Mouse (Mus musculus) MEL (cell line): ENCODE results near the gene Sobp. TPM values are rescaled to one million over a fixed set of nuclear protein-coding genes. Genes with fewer than 3 reads are reported as not detected.

Source experiments
- DNase-seq: peaks from one replicate; pipeline ENCODE4 v3.0.0; 2011; ENCODE audit warnings: low read depth, low spot score
- H3K27ac ChIP-seq: 2 replicates; pipeline ENCODE4 v1.5.1; 2012; ENCODE audit warnings: low read depth, mild to moderate bottlenecking, control low read depth, low read length, moderate library complexity; ENCODE audit not compliant: control insufficient read depth
- H3K27me3 ChIP-seq, 2 experiments: fragments of 150-350 bp in 1 of 2; sonication (generic) in 1 of 2; 2 replicates each; pipeline ENCODE4 v1.6.1; 2012; ENCODE audit warnings: low read length in 2 of 2, mild to moderate bottlenecking in 2 of 2, improper control_type of control experiment in 1 of 2, moderate library complexity in 1 of 2; ENCODE audit not compliant: insufficient read depth in 2 of 2, control insufficient read depth in 1 of 2
- H3K36me3 ChIP-seq, 2 experiments: 2 replicates each; pipeline ENCODE4 v1.6.1; 2012 to 2014; ENCODE audit warnings: low read length in 2 of 2, improper control_type of control experiment in 1 of 2, inconsistent platforms in 1 of 2, mild to moderate bottlenecking in 1 of 2; ENCODE audit not compliant: insufficient read depth in 2 of 2, control insufficient read depth in 1 of 2
- H3K4me1 ChIP-seq, 2 experiments: fragments of 150-350 bp in 1 of 2; sonication (generic) in 1 of 2; 2 replicates each; pipeline ENCODE4 v1.6.1; 2012; ENCODE audit warnings: low read length in 2 of 2, improper control_type of control experiment in 1 of 2, mild to moderate bottlenecking in 1 of 2; ENCODE audit not compliant: insufficient read depth in 2 of 2, control insufficient read depth in 1 of 2
- H3K4me3 ChIP-seq, 2 experiments: fragments of 150-350 bp in 1 of 2; sonication (generic) in 1 of 2; 2 replicates each; pipeline ENCODE4 v1.5.1; 2012; ENCODE audit warnings: low read depth in 2 of 2, low read length in 2 of 2, mild to moderate bottlenecking in 2 of 2, moderate library complexity in 2 of 2, control low read depth in 1 of 2, improper control_type of control experiment in 1 of 2; ENCODE audit not compliant: control insufficient read depth in 1 of 2, insufficient read depth in 1 of 2
- H3K79me2 ChIP-seq: 2 replicates; pipeline ENCODE4 v1.6.1; 2012; ENCODE audit warnings: mild to moderate bottlenecking, low read length, moderate library complexity; ENCODE audit not compliant: control insufficient read depth, poor library complexity, insufficient read depth
- H3K9ac ChIP-seq: 2 replicates; pipeline ENCODE4 v1.6.1; 2012; ENCODE audit warnings: low read depth, mild to moderate bottlenecking, control low read depth, low read length, moderate library complexity; ENCODE audit not compliant: control insufficient read depth, poor library complexity, severe bottlenecking
- H3K9me3 ChIP-seq: fragments of 150-350 bp; sonication (generic); replicated peaks from 2 replicates; pipeline ENCODE4 v1.6.1; 2012; ENCODE audit warnings: mild to moderate bottlenecking, low read length, improper control_type of control experiment, moderate library complexity; ENCODE audit not compliant: insufficient read depth
- BHLHE40 ChIP-seq: IDR thresholded peaks from 2 replicates; pipeline ENCODE4 v1.6.1; 2012; ENCODE audit warnings: low read depth, mild to moderate bottlenecking, inconsistent platforms, low read length, improper control_type of control experiment, borderline replicate concordance
- CHD1 ChIP-seq: IDR thresholded peaks from 2 replicates; pipeline ENCODE4 v1.6.1; 2012; ENCODE audit warnings: low read depth, mild to moderate bottlenecking, inconsistent platforms, low read length, improper control_type of control experiment
- CHD2 ChIP-seq: IDR thresholded peaks from 2 replicates; pipeline ENCODE4 v1.6.1; 2011; ENCODE audit warnings: low read length, improper control_type of control experiment
- CTCF ChIP-seq, 3 experiments: IDR thresholded peaks in 2 of 3; conservative IDR thresholded peaks in 1 of 3; 2 replicates each; pipeline ENCODE4 v1.5.1; 2011 to 2012; ENCODE audit warnings: low read length in 3 of 3, low read depth in 2 of 3, mild to moderate bottlenecking in 2 of 3, improper control_type of control experiment in 1 of 3, inconsistent platforms in 1 of 3, mixed read lengths in 1 of 3, moderate library complexity in 1 of 3; ENCODE audit not compliant: control insufficient read depth in 1 of 3, insufficient read depth in 1 of 3, poor library complexity in 1 of 3, severe bottlenecking in 1 of 3
- E2F4 ChIP-seq: IDR thresholded peaks from 2 replicates; pipeline ENCODE4 v1.6.1; 2011; ENCODE audit warnings: low read depth, low read length, improper control_type of control experiment, borderline replicate concordance
- ELF1 ChIP-seq: IDR thresholded peaks from 2 replicates; pipeline ENCODE4 v1.6.1; 2014; ENCODE audit warnings: low read depth, mild to moderate bottlenecking, inconsistent platforms, low read length, improper control_type of control experiment, moderate library complexity
- ETS1 ChIP-seq: IDR thresholded peaks from 2 replicates; pipeline ENCODE4 v1.6.1; 2012; ENCODE audit warnings: low read depth, mild to moderate bottlenecking, inconsistent platforms, low read length, improper control_type of control experiment, moderate library complexity
- JUND ChIP-seq: IDR thresholded peaks from 2 replicates; pipeline ENCODE4 v1.6.1; 2011; ENCODE audit warnings: low read depth, mild to moderate bottlenecking, improper control_type of control experiment, low read length
- MAFK ChIP-seq: IDR thresholded peaks from 2 replicates; pipeline ENCODE4 v1.6.1; 2011; ENCODE audit warnings: low read depth, mild to moderate bottlenecking, low read length, improper control_type of control experiment, borderline replicate concordance
- MAZ ChIP-seq: IDR thresholded peaks from 2 replicates; pipeline ENCODE4 v1.6.1; 2012; ENCODE audit warnings: low read depth, mild to moderate bottlenecking, inconsistent platforms, low read length, improper control_type of control experiment
- MEF2A ChIP-seq: IDR thresholded peaks from 2 replicates; pipeline ENCODE4 v1.6.1; 2014; ENCODE audit warnings: low read depth, mild to moderate bottlenecking, inconsistent platforms, low read length, improper control_type of control experiment; ENCODE audit not compliant: poor library complexity, insufficient replicate concordance, severe bottlenecking; ENCODE audit errors: extremely low read depth
- MXI1 ChIP-seq: IDR thresholded peaks from 2 replicates; pipeline ENCODE4 v1.6.1; 2011; ENCODE audit warnings: mild to moderate bottlenecking, low read depth, low read length, improper control_type of control experiment
- MYB ChIP-seq: IDR thresholded peaks from 2 replicates; pipeline ENCODE4 v1.6.1; 2011; ENCODE audit warnings: mild to moderate bottlenecking, low read depth, low read length, improper control_type of control experiment
- MYC ChIP-seq: IDR thresholded peaks from 2 replicates; pipeline ENCODE4 v1.6.1; 2011; ENCODE audit warnings: low read depth, mild to moderate bottlenecking, low read length, improper control_type of control experiment, moderate library complexity
- NELFE ChIP-seq: IDR thresholded peaks from 2 replicates; pipeline ENCODE4 v1.6.1; 2011; ENCODE audit warnings: low read depth, low read length, improper control_type of control experiment
- NRF1 ChIP-seq: IDR thresholded peaks from 2 replicates; pipeline ENCODE4 v1.6.1; 2014; ENCODE audit warnings: low read depth, mild to moderate bottlenecking, inconsistent platforms, low read length, improper control_type of control experiment, moderate library complexity; ENCODE audit not compliant: poor library complexity, insufficient read depth, severe bottlenecking
- POLR2A ChIP-seq, 2 experiments: IDR thresholded peaks; 2 replicates each; pipeline ENCODE4 v1.6.1; 2011 to 2012; ENCODE audit warnings: low read length in 2 of 2, mild to moderate bottlenecking in 2 of 2, control low read depth in 1 of 2, improper control_type of control experiment in 1 of 2, low read depth in 1 of 2, moderate library complexity in 1 of 2; ENCODE audit not compliant: control insufficient read depth in 1 of 2, insufficient read depth in 1 of 2, poor library complexity in 1 of 2
- POLR2AphosphoS5 ChIP-seq: IDR thresholded peaks from 2 replicates; pipeline ENCODE4 v1.6.1; 2012; ENCODE audit warnings: low read depth, borderline replicate concordance, mild to moderate bottlenecking, inconsistent platforms, low read length, moderate library complexity, mixed read lengths
- RAD21 ChIP-seq: IDR thresholded peaks from 2 replicates; pipeline ENCODE4 v1.6.1; 2011; ENCODE audit warnings: mild to moderate bottlenecking, low read depth, low read length, improper control_type of control experiment
- RCOR1 ChIP-seq: IDR thresholded peaks from 2 replicates; pipeline ENCODE4 v1.6.1; 2012; ENCODE audit warnings: low read depth, mild to moderate bottlenecking, inconsistent platforms, low read length, improper control_type of control experiment
- TAL1 ChIP-seq: IDR thresholded peaks from 2 replicates; pipeline ENCODE4 v1.6.1; 2012; ENCODE audit warnings: mild to moderate bottlenecking, inconsistent platforms, low read length, moderate library complexity, mixed read lengths
- TCF12 ChIP-seq: IDR thresholded peaks from 2 replicates; pipeline ENCODE4 v1.6.1; 2014; ENCODE audit warnings: low read depth, mild to moderate bottlenecking, inconsistent platforms, low read length, improper control_type of control experiment, moderate library complexity
- UBTF ChIP-seq: IDR thresholded peaks from 2 replicates; pipeline ENCODE4 v1.6.1; 2012; ENCODE audit warnings: low read depth, mild to moderate bottlenecking, inconsistent platforms, low read length, improper control_type of control experiment, moderate library complexity, borderline replicate concordance; ENCODE audit not compliant: insufficient read depth
- USF1 ChIP-seq: IDR thresholded peaks from 2 replicates; pipeline ENCODE4 v1.6.1; 2014; ENCODE audit warnings: low read depth, mild to moderate bottlenecking, inconsistent platforms, low read length, improper control_type of control experiment, moderate library complexity
- ZC3H11A ChIP-seq: IDR thresholded peaks from 2 replicates; pipeline ENCODE4 v1.6.1; 2012; ENCODE audit warnings: low read depth, mild to moderate bottlenecking, inconsistent platforms, low read length, improper control_type of control experiment
- ZMIZ1 ChIP-seq: IDR thresholded peaks from 2 replicates; pipeline ENCODE4 v1.6.1; 2012; ENCODE audit warnings: low read depth, mild to moderate bottlenecking, inconsistent platforms, low read length, improper control_type of control experiment, moderate library complexity
- polyA plus RNA-seq, 2 experiments: library from polyadenylated mRNA; stranded (reverse) in 1 of 2; unstranded in 1 of 2; fragments of >175 nt in 1 of 2; fragments of >200 nt in 1 of 2; gene quantifications; 2 replicates each; pipeline versions ENCODE4 v1.2.1 to v1.2.4; 2012; ENCODE audit warnings: low replicate concordance in 2 of 2, low read depth in 1 of 2; ENCODE audit not compliant: insufficient read length in 2 of 2, insufficient read depth in 1 of 2, missing spikeins in 1 of 2
- total RNA-seq: library from RNA; depleted of rRNA; stranded (reverse); fragments of 300-350 nt; gene quantifications from 2 replicates; pipeline ENCODE4 v1.2.3, GENCODE M21; 2012

The Sobp gene
- total and polyA plus RNA-seq, 3 experiments: not detected

- no peak for TF ChIP-seq POLR2A (IDR thresholded peaks at IDR 0.05; ENCODE audit: control insufficient read depth in 1 of 2, insufficient read depth in 1 of 2, low read depth in 1 of 2, low read length in 2 of 2, poor library complexity in 1 of 2)
These were observed 453 bp downstream of the Sobp start (continued) for GRCm38 (mm10) chr10:43173828-43174325.

- Histone ChIP-seq H3K79me2 (no peaks in the 10 kb centered on the region), H3K4me3 (no peak overlapping the region), H3K9me3 (no peaks in the 10 kb centered on the region), H3K27ac (no peak overlapping the region), H3K36me3 (no peaks in the 10 kb centered on the region), H3K27me3 (peaks cover under 1 to 4% of the 10 kb centered on the region in 2 experiments; a peak in 3 of 4 replicates), H3K4me1 (no peaks in the 10 kb centered on the region), H3K9ac (no peak overlapping the region)
- no peak for TF ChIP-seq CTCF (IDR thresholded peaks at IDR 0.05 in 2 of 3, conservative IDR thresholded peaks at IDR 0.05 in 1 of 3; ENCODE audit: control insufficient read depth in 1 of 3, insufficient read depth in 1 of 3, low read depth in 2 of 3, low read length in 3 of 3, poor library complexity in 1 of 3, severe bottlenecking in 1 of 3)
- no peak for TF ChIP-seq ETS1
- no peak for TF ChIP-seq NRF1
- TF ChIP-seq MYC: no peak
- no peak for TF ChIP-seq MXI1
- TF ChIP-seq CHD2: no peak
- TF ChIP-seq NELFE: no peak
- TF ChIP-seq CHD1: no peak
- TF ChIP-seq JUND: no peak
- no peak for TF ChIP-seq E2F4
- no peak for TF ChIP-seq ZC3H11A
- no peak for TF ChIP-seq MAFK
- no peak for TF ChIP-seq POLR2AphosphoS5
- TF ChIP-seq MAZ: no peak
- TF ChIP-seq RAD21: no peak
- no peak for TF ChIP-seq POLR2A (IDR thresholded peaks at IDR 0.05; ENCODE audit: control insufficient read depth in 1 of 2, insufficient read depth in 1 of 2, low read depth in 1 of 2, low read length in 2 of 2, poor library complexity in 1 of 2)
- no peak for TF ChIP-seq RCOR1
- no peak for TF ChIP-seq MYB
- no peak for DNase-seq
These were observed 1.0 kb downstream of the Sobp start for GRCm38 (mm10) chr10:43173141-43173827.

- Histone ChIP-seq H3K4me1 (no peaks in the 10 kb centered on the region), H3K27me3 (peaks cover under 1 to 2% of the 10 kb centered on the region in 2 experiments; a peak in 2 of 4 replicates)
- no peak for DNase-seq
- TF ChIP-seq ETS1 (no peak), ZMIZ1 (no peak), MEF2A (no peak), CHD1 (no peak), TCF12 (no peak), USF1 (no peak), BHLHE40 (no peak), MXI1 (no peak), POLR2A (IDR thresholded peaks at IDR 0.05; ENCODE audit: control insufficient read depth in 1 of 2, insufficient read depth in 1 of 2, low read depth in 1 of 2, low read length in 2 of 2, poor library complexity in 1 of 2) (no peak), MYB (no peak), TAL1 (no peak), RCOR1 (no peak), CHD2 (no peak), POLR2AphosphoS5 (no peak), ELF1 (no peak), CTCF (IDR thresholded peaks at IDR 0.05 in 2 of 3, conservative IDR thresholded peaks at IDR 0.05 in 1 of 3; ENCODE audit: control insufficient read depth in 1 of 3, insufficient read depth in 1 of 3, low read depth in 2 of 3, low read length in 3 of 3, poor library complexity in 1 of 3, severe bottlenecking in 1 of 3) (no peak), UBTF (no peak)
- TF ChIP-seq, all 39 proteins: peak for 0
- H3K79me2 ChIP-seq: no peaks in the 10 kb centered on the region
- no peak overlapping the region for H3K27ac ChIP-seq
- H3K4me3 ChIP-seq: no peak overlapping the region
- no peaks in the 10 kb centered on the region for H3K36me3 ChIP-seq
- no peak overlapping the region for H3K9ac ChIP-seq
- H3K9me3 ChIP-seq: no peaks in the 10 kb centered on the region
These were observed 1.8 kb downstream of the Sobp start for GRCm38 (mm10) chr10:43172554-43172953.
